Mouse (Mus musculus) cerebellum, adult (tissue): ENCODE measurements at regions not wholly inside any gene's neighbourhood (a gene's known extent, or its start where the extent isn't known, plus 50 kb on each side); places are given as distances from the start of the nearest gene placed in this dataset.

Experiments used
- ATAC-seq: cut with Nextera tagmentation; 2 replicates; pipeline ENCODE4 v1.9.2; 2017; ENCODE audit warnings: mild to moderate bottlenecking, moderate library complexity, mixed read lengths; ENCODE audit not compliant: insufficient number of reproducible peaks, low FRiP score, low TSS enrichment

DNA sequence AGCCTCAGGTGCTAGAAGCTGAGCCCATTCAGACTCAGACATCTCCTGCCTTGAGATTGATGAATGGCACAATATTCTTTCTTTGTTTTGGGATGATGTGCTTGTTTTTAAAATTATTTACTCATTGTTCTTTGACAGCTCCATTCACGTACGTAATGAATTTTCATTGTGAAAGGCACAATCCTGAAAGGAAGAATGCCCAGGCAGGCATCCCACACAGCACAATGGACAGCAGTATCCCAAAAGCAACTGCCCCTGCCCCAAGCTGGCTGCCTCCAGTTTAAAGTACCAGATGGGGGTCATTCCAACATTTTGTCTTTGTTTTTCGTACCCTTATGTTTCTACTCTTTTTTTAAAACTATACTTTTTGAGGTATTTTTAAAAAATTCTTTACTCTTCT lies 210.9 kb upstream of the St8sia2 start:
- ATAC-seq, result no peak

DNA sequence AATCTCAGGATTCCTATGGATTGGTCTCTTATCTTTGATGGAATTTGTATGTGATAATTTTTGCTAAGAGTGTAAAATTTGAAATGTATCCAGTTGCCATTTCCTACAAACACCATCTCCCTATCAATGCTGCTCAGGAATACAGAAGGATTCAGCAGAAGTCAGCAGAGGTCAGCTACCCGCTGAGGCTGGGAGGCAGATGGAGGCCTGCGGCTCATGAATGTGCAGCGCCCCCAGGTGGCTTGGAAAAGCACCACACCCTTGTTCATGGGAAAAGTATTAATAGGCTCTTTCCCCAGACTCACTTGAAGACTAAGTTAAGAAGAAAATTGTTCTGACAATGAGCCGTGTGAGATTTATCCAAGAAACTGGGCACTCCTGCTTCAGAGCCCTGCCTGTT lies 187.2 kb upstream of the St8sia2 start:
- ATAC-seq, result no peak

- ATAC-seq, result no peak
Measured at GRCm38 (mm10) chr7:74198796-74199195, 185.3 kb upstream of the St8sia2 start.

DNA sequence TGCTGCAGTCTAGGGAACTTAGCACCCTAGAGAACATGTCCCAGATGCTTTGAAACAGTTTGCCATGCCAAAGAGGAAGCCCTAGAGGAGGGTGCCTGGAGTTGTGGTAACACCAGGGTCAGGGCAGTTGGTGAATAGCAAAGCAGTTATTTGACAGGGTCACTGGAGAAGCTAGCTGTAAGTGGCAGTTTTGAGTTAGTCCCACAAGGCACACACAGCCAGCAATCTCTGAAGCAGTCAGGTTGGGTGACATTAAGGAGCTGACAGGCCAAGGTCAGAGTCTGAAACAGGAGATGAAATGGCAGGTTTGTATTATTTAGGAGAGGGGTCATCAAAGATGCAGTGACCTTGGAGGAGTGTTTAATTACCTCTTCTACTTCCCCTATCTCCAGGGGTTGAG lies 171.2 kb upstream of the St8sia2 start:
- ATAC-seq, result no peak

DNA sequence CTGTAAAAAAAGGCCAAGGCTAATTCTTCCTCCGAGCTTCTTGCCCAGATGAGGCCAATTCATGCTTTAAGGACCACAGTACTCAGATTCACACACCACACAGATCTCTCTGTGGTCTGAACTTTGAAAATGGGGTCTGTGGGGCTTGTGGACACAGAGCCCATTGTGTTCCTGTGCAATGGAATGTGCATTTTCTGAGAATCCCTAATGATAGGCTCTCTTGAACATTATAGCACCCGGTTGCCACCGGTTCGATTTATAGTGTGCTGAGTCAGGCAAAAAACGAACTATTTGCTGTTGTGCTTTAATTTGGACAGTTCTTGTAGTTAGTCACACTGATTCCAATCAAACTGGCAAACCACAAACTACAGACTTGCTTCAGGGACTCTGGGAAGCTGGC lies 160.7 kb upstream of the St8sia2 start:
- no peak for ATAC-seq

DNA sequence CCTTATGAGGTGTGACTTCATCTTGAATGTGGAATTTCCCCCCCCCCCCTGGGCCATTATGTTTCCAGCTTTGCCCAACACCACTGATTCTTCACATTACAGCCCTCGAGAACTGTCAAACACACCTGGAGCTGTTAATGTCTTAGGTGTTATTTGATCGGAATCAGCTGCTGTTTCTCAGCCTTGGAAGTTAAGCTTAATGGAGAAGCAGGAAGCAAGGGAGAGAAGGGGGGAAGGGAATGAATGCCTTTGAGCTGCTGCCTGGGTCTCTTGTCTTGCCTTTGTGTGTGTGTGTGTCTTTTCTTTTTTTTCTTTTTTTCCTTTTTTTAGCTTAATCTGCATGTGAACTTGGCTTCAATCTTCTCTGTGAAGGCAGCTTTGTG lies 159.7 kb upstream of the St8sia2 start:
- no peak for ATAC-seq

DNA sequence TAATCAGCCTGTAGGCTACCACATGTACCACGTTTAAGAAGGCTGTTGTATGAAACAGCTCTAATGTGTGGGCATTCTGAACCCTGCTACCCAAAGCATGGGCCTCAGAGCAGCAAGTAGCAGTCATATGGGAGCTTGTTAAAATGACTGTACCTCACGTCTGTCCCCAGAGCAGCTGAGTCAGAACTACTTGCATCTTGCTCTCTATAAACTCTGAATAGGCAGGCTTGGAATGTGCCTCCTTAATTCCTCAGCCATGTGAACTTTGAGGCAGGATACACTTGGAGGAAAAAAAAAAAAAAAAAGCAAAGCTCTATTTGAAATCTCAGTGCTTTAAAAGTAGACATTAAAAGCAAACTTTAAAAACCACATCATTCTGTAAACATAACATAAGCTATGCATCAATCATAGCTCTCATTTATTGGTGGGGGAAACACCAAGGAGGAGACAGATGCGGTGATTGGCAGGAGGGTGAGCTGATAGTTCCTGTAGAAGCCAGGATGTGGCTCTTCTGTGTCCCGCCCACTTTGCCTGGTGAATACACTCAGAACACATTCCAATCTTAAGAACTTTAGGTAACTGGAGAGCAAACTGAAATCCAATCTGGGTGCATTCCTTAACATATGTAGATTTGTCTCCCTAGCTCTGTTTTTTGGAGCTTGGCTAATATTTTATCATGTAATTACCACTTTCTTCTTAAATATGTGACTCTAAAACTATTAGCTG lies 159.2 kb upstream of the St8sia2 start:
- no peak for ATAC-seq

DNA sequence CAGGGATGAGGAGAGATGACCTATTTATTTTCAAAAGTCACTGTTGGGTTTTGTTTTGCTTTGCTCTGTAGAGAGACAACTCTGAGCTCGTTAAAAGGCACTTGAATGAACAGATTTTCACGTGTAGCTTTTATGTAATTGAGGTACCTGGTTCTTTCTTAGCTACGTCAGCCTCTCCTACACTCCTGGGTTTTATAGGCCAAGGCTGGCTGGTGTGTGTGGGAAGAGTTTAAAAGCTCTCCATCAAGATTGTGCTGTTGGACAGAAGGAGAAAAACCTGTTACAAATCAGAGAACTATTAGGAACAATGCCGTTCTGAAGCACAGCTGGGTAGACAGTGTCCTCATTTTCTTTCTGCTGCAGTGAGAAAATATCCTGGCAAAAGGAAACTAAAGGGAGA lies 138.1 kb upstream of the St8sia2 start:
- ATAC-seq, result no peak

DNA sequence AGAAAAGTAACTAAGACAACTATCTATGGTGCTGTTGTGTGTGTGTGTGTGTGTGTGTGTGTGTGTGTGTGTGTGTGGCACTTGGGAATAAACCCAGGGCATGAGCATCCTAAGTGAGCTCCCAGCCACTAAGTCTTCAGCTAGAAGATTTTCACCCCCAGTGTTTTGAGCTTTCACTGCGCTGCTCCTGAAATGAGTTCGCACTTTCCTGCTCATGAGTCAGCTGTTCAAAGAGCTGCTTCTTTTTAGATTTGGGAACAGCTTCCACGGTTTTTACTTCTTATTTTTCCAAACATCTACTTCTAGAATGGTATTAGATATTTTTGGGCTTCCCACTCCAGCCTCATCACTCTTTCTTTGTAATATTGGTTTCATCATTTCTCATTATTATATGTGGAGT lies 129.7 kb upstream of the St8sia2 start:
- no peak for ATAC-seq

GRCm38 (mm10) chr7:74138169-74138568 lies 124.7 kb upstream of the St8sia2 start:
- ATAC-seq, result no peak

DNA sequence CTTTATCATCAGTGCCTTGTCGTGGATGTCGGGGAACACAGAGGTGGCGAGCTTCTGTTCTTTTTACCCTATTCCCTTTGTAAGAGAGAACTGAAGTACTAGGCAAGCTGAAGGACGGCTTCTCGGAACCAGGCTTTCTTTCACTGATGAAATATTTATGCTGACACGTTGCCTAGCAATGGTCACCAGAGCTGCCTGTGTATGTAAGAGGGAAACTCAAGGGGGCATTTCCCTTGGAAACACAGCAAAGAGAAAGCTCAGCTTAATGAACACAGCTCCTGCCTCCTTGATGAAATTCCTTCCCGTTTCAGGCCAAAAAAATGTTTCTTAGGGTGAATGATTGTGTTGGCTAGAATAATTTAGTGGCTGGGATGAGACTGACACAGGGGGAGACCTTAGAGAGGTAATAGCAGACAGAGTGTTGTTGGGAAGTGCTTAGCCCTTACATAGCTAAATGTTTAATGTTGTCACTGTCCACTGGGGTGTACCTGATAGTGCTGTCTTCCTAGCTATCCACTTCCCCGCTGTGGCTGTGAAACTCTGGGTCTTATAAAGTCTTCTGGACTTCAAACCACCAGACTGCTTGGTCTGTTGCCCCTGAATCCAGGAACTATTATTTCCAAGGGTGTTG lies 116.8 kb upstream of the St8sia2 start:
- ATAC-seq, result no peak

DNA sequence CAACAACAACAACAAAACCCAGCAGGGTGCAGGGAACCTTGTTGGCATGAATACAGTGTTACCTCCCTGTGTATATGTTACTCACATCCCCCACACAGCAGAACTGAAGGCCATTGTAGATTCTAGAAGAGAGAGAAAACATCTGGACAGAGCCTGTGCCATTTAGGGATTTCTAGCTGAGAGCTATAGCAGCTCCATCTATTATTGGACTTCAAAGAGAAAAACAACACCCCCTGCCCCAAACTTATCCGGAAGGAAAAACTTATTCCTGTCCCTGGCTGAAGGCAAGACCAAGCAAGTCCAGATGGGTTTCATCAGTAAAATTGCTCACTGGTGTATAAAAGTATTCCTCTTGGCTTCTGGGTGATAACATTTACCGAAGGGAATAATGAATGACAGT lies 98.6 kb upstream of the St8sia2 start:
- ATAC-seq, result no peak

- no peak for ATAC-seq
Measured at GRCm38 (mm10) chr7:74108347-74108746, 94.9 kb upstream of the St8sia2 start.

DNA sequence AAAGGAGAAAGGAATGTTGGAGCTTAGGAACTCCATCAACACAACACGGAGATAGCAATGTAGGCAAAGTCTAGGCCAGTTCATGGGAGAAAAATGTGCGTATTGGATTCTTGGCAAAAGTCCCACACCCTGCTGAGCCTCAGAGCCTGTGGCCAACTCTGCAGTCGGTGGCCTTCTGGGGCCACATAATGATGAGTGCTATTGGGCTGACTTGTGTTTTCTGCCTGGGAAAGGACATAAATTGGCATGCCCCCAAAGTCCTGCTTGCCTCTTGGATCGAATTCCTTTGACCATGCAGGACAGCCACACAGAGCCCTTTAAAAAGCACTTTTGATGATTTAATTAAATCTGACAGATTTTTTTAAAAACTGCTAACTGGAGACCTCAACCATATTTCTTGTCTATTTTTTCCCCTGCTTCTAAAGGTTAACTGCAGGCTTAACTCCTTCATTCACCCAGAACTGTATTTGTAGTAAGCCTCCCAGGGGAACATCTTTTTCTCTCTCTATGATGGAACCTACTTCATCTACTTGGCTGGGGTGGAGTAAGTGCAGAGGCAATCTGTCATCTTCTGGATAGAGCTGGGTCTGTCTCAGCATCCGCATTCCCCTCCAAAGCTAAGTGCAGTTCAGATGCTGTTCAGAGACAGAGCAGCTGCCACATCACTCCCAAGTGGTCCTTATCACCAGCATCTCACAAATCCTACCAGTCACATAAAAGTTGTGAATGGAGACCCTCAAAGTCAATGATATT lies 93.9 kb upstream of the St8sia2 start:
- ATAC-seq, result peak; percentile 83

- no peak for ATAC-seq
Measured at GRCm38 (mm10) chr7:74091402-74092025, 78.0 kb upstream of the St8sia2 start.

DNA sequence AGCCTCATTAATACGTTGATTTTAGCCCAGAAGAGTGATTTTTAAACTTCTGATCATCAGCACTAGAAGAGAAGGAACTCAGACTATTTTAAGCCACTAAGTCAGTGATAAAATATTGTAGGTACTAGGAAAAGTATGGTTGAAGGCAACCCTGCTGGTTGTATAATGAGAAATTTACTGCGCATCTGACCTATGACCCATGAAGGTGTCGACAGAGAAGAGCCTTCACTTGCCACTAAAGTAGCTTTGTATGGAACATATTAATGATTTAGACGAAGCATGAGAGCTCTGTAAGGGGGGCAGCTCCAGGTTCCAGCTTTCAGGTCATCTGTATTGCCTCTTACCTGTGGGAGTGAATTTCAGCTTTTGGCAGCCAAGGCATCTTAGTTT lies 67.4 kb upstream of the St8sia2 start:
- no peak for ATAC-seq

GRCm38 (mm10) chr7:74080079-74080845 lies 66.8 kb upstream of the St8sia2 start:
- ATAC-seq, result no peak

- no peak for ATAC-seq
Measured at GRCm38 (mm10) chr7:74072632-74073031, 59.1 kb upstream of the St8sia2 start.

DNA sequence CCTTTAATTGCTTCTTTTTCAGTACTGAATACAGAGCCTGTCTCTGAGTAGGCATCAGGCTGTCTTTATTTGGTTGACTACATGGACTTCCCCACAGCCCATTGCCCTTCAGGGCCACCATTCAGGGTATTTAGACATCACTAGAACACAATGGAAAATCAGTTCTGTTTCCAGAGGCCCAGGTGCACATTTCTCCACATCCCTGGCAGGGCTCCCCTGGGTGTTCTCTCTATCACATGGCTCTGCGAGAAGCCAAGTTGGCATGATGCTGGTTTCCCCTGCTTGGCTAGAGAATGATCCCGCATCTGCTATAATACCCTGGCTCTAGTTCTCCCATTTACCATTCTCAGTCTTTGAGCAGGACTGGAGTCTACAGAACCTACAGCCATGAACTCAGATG lies 57.3 kb upstream of the St8sia2 start:
- no peak for ATAC-seq

GRCm38 (mm10) chr7:74065449-74066099 lies 52.1 kb upstream of the St8sia2 start:
- ATAC-seq, result no peak
